Mouse (Mus musculus): ENCODE measurements around the gene Lactb.

GRCm38 (mm10) chr9:66917216-66917891, 57.9 kb downstream of the Lactb start:
- TF ChIP-seq CTCF (IDR thresholded peaks at IDR 0.05; ENCODE audit: low read depth, low read length) (no peak), POLR2A (IDR thresholded peaks at IDR 0.05; ENCODE audit: borderline replicate concordance, low read depth, low read length) (no peak)

Measured in bone marrow macrophage, adult 2 months (primary cell).